Mouse (Mus musculus) heart, adult 2 months (tissue): ENCODE data around the gene Nudt4.

Source experiments
- CTCF ChIP-seq: fragments of 200-600 bp; IDR thresholded peaks from 2 replicates; pipeline ENCODE4 v1.8.1; 2022; ENCODE audit warnings: antibody characterized with exemption, mild to moderate bottlenecking, moderate library complexity
- EP300 ChIP-seq: fragments of 200-500 bp; IDR thresholded peaks from 2 replicates; pipeline ENCODE4 v1.6.1; 2011; ENCODE audit warnings: low read depth, low read length, control low read depth; ENCODE audit not compliant: insufficient read depth
- POLR2A ChIP-seq: fragments of 200-500 bp; IDR thresholded peaks from 2 replicates; pipeline ENCODE4 v1.6.1; 2011; ENCODE audit warnings: mild to moderate bottlenecking, low read depth, low read length, control low read depth; ENCODE audit not compliant: insufficient read depth

- TF ChIP-seq CTCF (peak; percentile 80), POLR2A (no peak), EP300 (no peak)
Observed at GRCm38 (mm10) chr10:95550506-95550905, 13.4 kb downstream of the Nudt4 start.
